Mouse (Mus musculus): ENCODE data around the gene Adam10.
A peak's percentile ranks its signal among the peaks of the same experiment; 100 is the strongest.

Adam10 gene

GRCm38 (mm10) chr9:70788705-70789104, 109.9 kb downstream of the Adam10 start:
- no peak for DNase-seq (ENCODE audit: low spot score)

GRCm38 (mm10) chr9:70790621-70791020, 111.8 kb downstream of the Adam10 start:
- DNase-seq (ENCODE audit: low spot score), result no peak

GRCm38 (mm10) chr9:70794643-70795438, 116.0 kb downstream of the Adam10 start:
- DNase-seq (ENCODE audit: low spot score), result peak; percentile 44

GRCm38 (mm10) chr9:70795439-70795757, 116.6 kb downstream of the Adam10 start:
- DNase-seq (ENCODE audit: low spot score), result no peak

- DNase-seq (ENCODE audit: low spot score), result no peak
Measured at GRCm38 (mm10) chr9:70800588-70801315, 122.0 kb downstream of the Adam10 start.

- no peak for DNase-seq (ENCODE audit: low spot score)
Measured at GRCm38 (mm10) chr9:70801761-70802160, 123.0 kb downstream of the Adam10 start.

- no peak for DNase-seq (ENCODE audit: low spot score)
Measured at GRCm38 (mm10) chr9:70802816-70803215, 124.0 kb downstream of the Adam10 start.

GRCm38 (mm10) chr9:70806069-70806468, 127.3 kb downstream of the Adam10 start:
- DNase-seq (ENCODE audit: low spot score), result no peak

GRCm38 (mm10) chr9:70807714-70808113, 128.9 kb downstream of the Adam10 start:
- DNase-seq (ENCODE audit: low spot score), result no peak

- no peak for DNase-seq (ENCODE audit: low spot score)
Measured at GRCm38 (mm10) chr9:70812551-70812950, 133.8 kb downstream of the Adam10 start.

GRCm38 (mm10) chr9:70816701-70817305, 138.0 kb downstream of the Adam10 start:
- DNase-seq (ENCODE audit: low spot score), result no peak

- no peak for DNase-seq (ENCODE audit: low spot score)
Measured at GRCm38 (mm10) chr9:70817396-70817795, 138.6 kb downstream of the Adam10 start.

GRCm38 (mm10) chr9:70818739-70819138, 139.9 kb downstream of the Adam10 start:
- DNase-seq (ENCODE audit: low spot score), result no peak

- no peak for DNase-seq (ENCODE audit: low spot score)
Measured at GRCm38 (mm10) chr9:70824103-70824502, 145.3 kb downstream of the Adam10 start.

- no peak for DNase-seq (ENCODE audit: low spot score)
Measured at GRCm38 (mm10) chr9:70827911-70828310, 149.1 kb downstream of the Adam10 start.

Data from embryo, embryonic 10 days (tissue).